In the genomic region with DNA sequence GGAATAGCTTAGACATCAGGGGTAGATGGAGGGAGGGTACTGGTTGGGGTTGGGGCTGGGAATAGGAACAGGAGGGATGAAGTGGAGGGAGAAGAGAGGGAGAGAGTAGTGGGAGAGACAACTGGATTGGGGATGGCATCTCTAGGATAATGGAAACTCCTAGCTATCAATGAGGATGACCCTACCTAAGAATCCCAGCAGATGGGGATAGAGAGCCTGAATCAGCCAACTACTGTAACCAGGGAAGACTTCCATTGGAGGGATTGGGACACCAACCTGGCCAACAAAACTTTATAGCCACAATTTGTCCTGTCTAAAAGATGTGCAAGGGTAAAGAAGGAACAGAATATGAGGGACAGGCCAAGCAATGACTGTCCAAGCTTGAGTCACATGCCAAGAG, we compare ENCODE assay signal across 15 mouse cellular contexts. TPM values are rescaled to one million over a fixed set of nuclear protein-coding genes. Genes with fewer than 3 reads are reported as not detected.
DNase-seq lines count a peak whose midpoint lies in the region; TF ChIP-seq lines count a peak whose summit lies in the region.
"Had no signal": no experiment of that assay in that cellular context is flagged by ENCODE, and none has a peak within 500 bp of the region (broad histone marks: within the 10 kb centered on the region; RNA-seq: fewer than 3 reads in every experiment).

No protein-coding gene starts in this region.

- no peak overlapping the region for H3K4me3 ChIP-seq in CH12.LX (replicated peaks in 1 of 3; ENCODE audit: low read depth in 2 of 3, low read length in 2 of 3, poor library complexity in 1 of 3)
- H3K4me3 ChIP-seq: embryonic facial prominence, embryonic 10.5 days; forebrain, embryonic 10.5 days; heart, embryonic 15.5 days; limb, embryonic 13.5 days had no signal

- dilution Hi-C loops in CH12.LX (cut with MboI; ENCODE audit: extremely low pct_ligation_motif_present, extremely low pct_unique_long_range_greater_than_20kb, low sequenced_read_pairs): no loop called here

- DNase-seq in embryo, embryonic 11 days: peak; percentile 1
- DNase-seq in embryo, embryonic 9.5 days (ENCODE audit: extremely low spot score): no peak
- peak; percentile 5 for DNase-seq in layer of hippocampus, adult 11-12 months (ENCODE audit: low spot score)
- no peak for DNase-seq in layer of hippocampus, adult 9-11 months
- peak; percentile 9 for DNase-seq in CH12.LX (ENCODE audit: extremely low read depth)
- peak; percentile 17 for DNase-seq in ZHBTc4 (ENCODE audit: low read depth, low spot score)
- no peak for DNase-seq in spleen, postnatal 10 days (ENCODE audit: low spot score in 2 of 2)
- DNase-seq in urinary bladder, postnatal 14 days (ENCODE audit: low spot score): no peak
- DNase-seq: thymus, postnatal 36 days had no signal

- no peaks in the 10 kb centered on the region for H3K36me3 ChIP-seq in CH12.LX (replicated peaks in 1 of 2; ENCODE audit: control insufficient read depth in 1 of 2, insufficient read depth in 1 of 2, low read length in 1 of 2)
- H3K36me3 ChIP-seq: embryonic facial prominence, embryonic 10.5 days; forebrain, embryonic 10.5 days; heart, embryonic 15.5 days; limb, embryonic 13.5 days had no signal

- TF ChIP-seq EP300 in CH12.LX (IDR thresholded peaks at IDR 0.05; ENCODE audit: low read length): no peak

- H3K9ac ChIP-seq in CH12.LX (ENCODE audit: insufficient read depth, low read depth): no peak overlapping the region
- H3K9ac ChIP-seq: heart, embryonic 15.5 days; limb, embryonic 13.5 days had no signal

- H3K27me3 ChIP-seq in CH12.LX (replicated peaks): no peaks in the 10 kb centered on the region
- H3K27me3 ChIP-seq: heart, embryonic 15.5 days; limb, embryonic 13.5 days had no signal

- H3K27ac ChIP-seq in CH12.LX (ENCODE audit: insufficient read depth, low read depth): no peak overlapping the region
- H3K27ac ChIP-seq: embryonic facial prominence, embryonic 10.5 days; forebrain, embryonic 10.5 days; heart, embryonic 15.5 days; limb, embryonic 13.5 days had no signal

- no peak for TF ChIP-seq POLR2A in CH12.LX (IDR thresholded peaks at IDR 0.05; ENCODE audit: low read depth, low read length)

- H3K79me2 ChIP-seq in CH12.LX (replicated peaks; ENCODE audit: control insufficient read depth, extremely low read depth, insufficient read depth, poor library complexity, severe bottlenecking): no peaks in the 10 kb centered on the region

- TF ChIP-seq CTCF in CH12.LX (conservative IDR thresholded peaks at IDR 0.05 in 1 of 2, IDR thresholded peaks at IDR 0.05 in 1 of 2; ENCODE audit: low read depth in 2 of 2, low read length in 2 of 2): peak in 1 of 2 experiments; percentile 51; a peak in 2 of 4 replicates

- H3K4me2 ChIP-seq in CH12.LX (ENCODE audit: insufficient read depth, low read depth, poor library complexity, severe bottlenecking): no peak overlapping the region
- H3K4me2 ChIP-seq: heart, embryonic 15.5 days; limb, embryonic 13.5 days had no signal

- no peaks in the 10 kb centered on the region for H3K4me1 ChIP-seq in CH12.LX (ENCODE audit: control insufficient read depth in 1 of 2, insufficient read depth in 2 of 2)
- H3K4me1 ChIP-seq: embryonic facial prominence, embryonic 10.5 days; forebrain, embryonic 10.5 days; limb, embryonic 13.5 days had no signal

- TF ChIP-seq RAD21 in CH12.LX (IDR thresholded peaks at IDR 0.05; ENCODE audit: low read depth, low read length): peak; percentile 52

- in situ Hi-C loops in CH12.LX (cut with MboI; ENCODE audit: low pct_ligation_motif_present, low pct_unique_long_range_greater_than_20kb, low sequenced_read_pairs): no loop called here

- peaks cover 36% of the 10 kb centered on the region for H3K9me3 ChIP-seq in CH12.LX (replicated peaks; ENCODE audit: low read length)
- H3K9me3 ChIP-seq: embryonic facial prominence, embryonic 10.5 days; forebrain, embryonic 10.5 days; heart, embryonic 15.5 days; limb, embryonic 13.5 days had no signal

TF ChIP-seq in CH12.LX, 34 proteins besides CTCF, POLR2A, EP300 and RAD21:
- TF ChIP-seq SMC3 (IDR thresholded peaks at IDR 0.05; ENCODE audit: low read depth, low read length) (peak; percentile 43), CHD1 (IDR thresholded peaks at IDR 0.05; ENCODE audit: low read depth, low read length) (no peak)
TF ChIP-seq in CH12.LX: peak in this region for 1.

RNA-seq across cellular contexts. Expression of a gene that starts 3.7 kb away (rescaled TPM):
- total RNA-seq in CH12.LX (2012; rRNA removed) (41.4 and 51.4 TPM in 2 replicates), CH12.LX (2014; rRNA removed) (118 and 127 TPM in 2 replicates)
- 124 and 154 TPM in 2 replicates for polyA plus RNA-seq in CH12.LX (2012; ENCODE audit: insufficient read length, low read depth)

RNA-seq across cellular contexts. Expression of a gene that starts 31.1 kb away (rescaled TPM):
- total RNA-seq in CH12.LX (2012; rRNA removed) (5.9 and 6.4 TPM in 2 replicates), CH12.LX (2014; rRNA removed) (9.7 and 10.7 TPM in 2 replicates)
- 3.8 and 4.4 TPM in 2 replicates for polyA plus RNA-seq in CH12.LX (2012; ENCODE audit: insufficient read length, low read depth)
- total RNA-seq: gastrocnemius, adult 8-10 months; layer of hippocampus, postnatal 10 days had no signal
- polyA plus RNA-seq: forebrain, embryonic 10.5 days had no signal

Comparison
In these comparisons a context has a peak if more than half of its experiments do, and no peak if none do; other contexts are left out.
1. DNase-seq: peak in embryo, embryonic 11 days (single experiment), layer of hippocampus, adult 11-12 months (single experiment), CH12.LX (single experiment) and ZHBTc4 (single experiment); none in embryo, embryonic 9.5 days (single experiment), layer of hippocampus, adult 9-11 months (single experiment), spleen, postnatal 10 days (0 of 2) and urinary bladder, postnatal 14 days (single experiment).